Comparison of ENCODE assay signal across 9 mouse cellular contexts in genomic region chr5:28465099-28465406, GRCm38 (mm10). TPM values are rescaled to one million over a fixed set of nuclear protein-coding genes. Genes with fewer than 3 reads are reported as not detected.
DNase-seq lines count a peak whose midpoint lies in the region; ATAC-seq and TF ChIP-seq lines count a peak whose summit lies in the region.
"Had no signal": no experiment of that assay in that cellular context is flagged by ENCODE, and none has a peak within 500 bp of the region (broad histone marks: within the 10 kb centered on the region; RNA-seq: fewer than 3 reads in every experiment).

No protein-coding gene starts in this region.

- H3K9ac ChIP-seq in ES-E14 (ENCODE audit: insufficient read depth, low read depth, low read length, poor library complexity, severe bottlenecking), result no peak overlapping the region

- H3K27me3 ChIP-seq in cerebellum, adult 2 months (ENCODE audit: control insufficient read depth, insufficient read depth, low read length), result peaks cover 5% of the 10 kb centered on the region; the same call in 1 of the 2 replicates
- peaks cover 36% of the 10 kb centered on the region for H3K27me3 ChIP-seq in small intestine, adult 2 months (ENCODE audit: control insufficient read depth, insufficient read depth, low read length)

- in situ Hi-C loops in ES-E14 (cut with MboI; ENCODE audit: low sequenced_read_pairs in 2 of 2, unreplicated experiment in 2 of 2), result loop anchor here (10.0 to 25.0 kb wide), 4 partner anchors 300 to 1010 kb away; partner anchors contain the start of genes En2 (in 1 of the 2) and Mnx1 (in 1 of the 2)

- peak; percentile 71 for ATAC-seq in frontal cortex, adult (ENCODE audit: low TSS enrichment)

- no peak for TF ChIP-seq CTCF in cerebellum, adult 2 months (IDR thresholded peaks at IDR 0.05; ENCODE audit: borderline replicate concordance, insufficient read depth, low read depth, low read length)
- no peak for TF ChIP-seq CTCF in small intestine, adult 2 months (IDR thresholded peaks at IDR 0.05; ENCODE audit: extremely low read depth, insufficient read length, insufficient replicate concordance, low read depth, low read length)

- no peak for DNase-seq in cerebellum, adult 2 months
- no peak for DNase-seq in cerebellum, adult 18-20 months
- no peak for DNase-seq in ES-E14 (ENCODE audit: low read depth, low spot score)
- peak; percentile 51 to 68 for DNase-seq in kidney, postnatal 4 days
- peak; percentile 54 for DNase-seq in lung, postnatal 10 days
- DNase-seq in B cell, adult 2 months, result no peak

- H3K27ac ChIP-seq in cerebellum, adult 2 months (ENCODE audit: insufficient read depth, low read length), result no peak overlapping the region
- no peak overlapping the region for H3K27ac ChIP-seq in ES-E14 (ENCODE audit: insufficient read depth, low read depth, low read length, poor library complexity, severe bottlenecking)
- H3K27ac ChIP-seq in small intestine, adult 2 months (ENCODE audit: insufficient read depth, low read depth, low read length), result no peak overlapping the region

- H3K36me3 ChIP-seq in ES-E14 (ENCODE audit: control insufficient read depth, insufficient read depth, low read length, poor library complexity, severe bottlenecking), result no peaks in the 10 kb centered on the region
- no peaks in the 10 kb centered on the region for H3K36me3 ChIP-seq in small intestine, adult 2 months (ENCODE audit: control insufficient read depth, insufficient read depth, low read length)

- TF ChIP-seq POLR2A in cerebellum, adult 2 months (IDR thresholded peaks at IDR 0.05; ENCODE audit: borderline replicate concordance, insufficient read depth, low read length), result no peak
- no peak for TF ChIP-seq POLR2A in small intestine, adult 2 months (IDR thresholded peaks at IDR 0.05; ENCODE audit: low read depth, low read length)

- H3K9me3 ChIP-seq in ES-E14 (ENCODE audit: control insufficient read depth, insufficient read depth, low read depth, low read length), result no peaks in the 10 kb centered on the region

- H3K4me3 ChIP-seq in cerebellum, adult 2 months (replicated peaks; ENCODE audit: insufficient read depth, low read depth, low read length), result peak overlapping the region; percentile 31
- peak overlapping the region; percentile 54 to 70 for H3K4me3 ChIP-seq in ES-E14 (ENCODE audit: insufficient read depth in 1 of 2, low read depth in 1 of 2, low read length in 2 of 2, poor library complexity in 1 of 2, severe bottlenecking in 1 of 2)
- H3K4me3 ChIP-seq in small intestine, adult 2 months (ENCODE audit: low read depth, low read length), result peak overlapping the region; percentile 81

- under 1% methylated on average over 29 of the region's 29 CpGs for WGBS in cerebellum, adult 2 months
- WGBS in small intestine, adult 2 months, result under 1% methylated on average over 29 of the region's 29 CpGs

- H3K4me1 ChIP-seq in cerebellum, adult 2 months (ENCODE audit: control insufficient read depth, insufficient read depth, low read length), result no peaks in the 10 kb centered on the region
- H3K4me1 ChIP-seq in ES-E14 (ENCODE audit: control insufficient read depth in 2 of 2, insufficient read depth in 2 of 2, low read length in 2 of 2, poor library complexity in 1 of 2), result peaks cover 0 to 16% of the 10 kb centered on the region in 2 experiments; a peak in 1 of 4 replicates
- H3K4me1 ChIP-seq in small intestine, adult 2 months (ENCODE audit: control insufficient read depth, insufficient read depth, insufficient read length, low read length), result peaks cover 3% of the 10 kb centered on the region; the same call in 1 of the 2 replicates

TF ChIP-seq in ES-E14, 5 proteins besides CTCF, POLR2A, EP300 and RAD21:
- TF ChIP-seq HCFC1 (IDR thresholded peaks at IDR 0.05; ENCODE audit: borderline replicate concordance, insufficient read depth, low read length), result no peak
- no peak for TF ChIP-seq MAFK (IDR thresholded peaks at IDR 0.05; ENCODE audit: insufficient read depth, low read depth, low read length)
- TF ChIP-seq ZC3H11A (IDR thresholded peaks at IDR 0.05; ENCODE audit: borderline replicate concordance, low read depth, low read length), result no peak
- no peak for TF ChIP-seq CHD2 (IDR thresholded peaks at IDR 0.05; ENCODE audit: low read depth, low read length)
- TF ChIP-seq ZNF384 (IDR thresholded peaks at IDR 0.05; ENCODE audit: low read depth, low read length), result no peak

RNA-seq across cellular contexts. Expression of gene Shh, which starts 2.0 kb away (rescaled TPM):
- polyA plus RNA-seq in cerebellum, adult 2 months (2012; rRNA removed), result 5.1 TPM in 2 replicates
- not detected in 2 replicates for total RNA-seq in ES-E14 (2012; rRNA removed)
- 0.56 and 4.8 TPM in 2 replicates for polyA plus RNA-seq in small intestine, adult 2 months (2012; rRNA removed)
- polyA plus RNA-seq: spleen, adult 2 months had no signal

Comparison
In these comparisons a context has a peak if more than half of its experiments do, and no peak if none do; other contexts are left out.
1. DNase-seq: peak in kidney, postnatal 4 days (2 of 2) and lung, postnatal 10 days (single experiment); none in cerebellum, adult 2 months (0 of 2), cerebellum, adult 18-20 months (0 of 2), ES-E14 (single experiment) and B cell, adult 2 months (0 of 2).
2. H3K4me3 ChIP-seq: peak in every context shown above with its lines; median percentile 81 in small intestine, adult 2 months; 62 in ES-E14; 31 in cerebellum, adult 2 months.